Comparison of ENCODE assay signal across 8 mouse cellular contexts in the genomic region with DNA sequence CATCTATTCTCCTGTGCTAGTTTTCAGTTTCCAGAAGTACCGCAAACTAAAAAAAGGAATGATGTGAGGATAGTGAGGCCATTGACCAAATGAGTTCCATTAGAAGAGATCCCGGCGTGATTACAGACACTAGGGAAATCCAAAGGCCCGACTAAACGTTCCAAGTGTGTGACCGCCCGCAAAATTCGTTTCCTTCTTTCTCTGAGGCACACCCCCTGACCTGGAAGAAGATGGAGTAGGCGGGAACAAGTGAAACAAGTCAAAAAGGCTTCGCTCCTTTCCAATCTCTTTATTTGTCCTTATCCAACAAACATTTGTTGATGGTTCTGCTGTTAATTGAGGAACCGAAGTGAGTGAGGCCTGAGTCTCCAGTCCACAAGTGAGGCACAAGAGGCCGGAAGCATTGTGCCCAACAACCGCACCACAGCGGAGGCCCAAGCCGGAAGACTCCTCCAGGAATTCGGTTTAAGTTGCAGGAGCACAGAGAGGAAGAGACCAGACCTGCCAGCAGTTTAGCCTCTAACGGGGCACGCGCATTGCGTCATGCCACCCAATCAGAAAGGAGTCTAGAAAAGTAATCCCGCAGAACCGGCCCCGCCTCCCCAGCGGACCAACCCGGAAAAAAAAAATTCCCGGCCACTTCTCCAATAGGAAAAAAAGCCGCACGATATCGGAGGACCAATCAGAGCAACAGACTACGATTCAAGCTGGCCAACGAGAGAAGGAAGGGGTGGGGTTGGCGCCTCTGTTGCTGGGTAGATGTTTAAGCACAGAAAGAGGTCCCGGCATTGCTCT. TPM values are rescaled to one million over a fixed set of nuclear protein-coding genes. Genes with fewer than 3 reads are reported as not detected.
DNase-seq lines count a peak whose midpoint lies in the region; ATAC-seq and TF ChIP-seq lines count a peak whose summit lies in the region.

A gene (minus strand): TSS at position 533 of the 795 bp plus-strand sequence.

- peak; percentile 71 for ATAC-seq in CD4-positive, CD25-positive, alpha-beta regulatory T cell, adult 4 months
- peak; percentile 78 for ATAC-seq in erythroid progenitor cell, adult 5-6 weeks (replicated peaks; ENCODE audit: low FRiP score, poor library complexity, severe bottlenecking)
- peak; percentile 87 for ATAC-seq in heart, embryonic 11.5 days (replicated peaks; ENCODE audit: insufficient number of reproducible peaks, low FRiP score, low TSS enrichment)
- ATAC-seq in kidney, embryonic 15.5 days (replicated peaks; ENCODE audit: low FRiP score): peak; percentile 93
- ATAC-seq in limb, embryonic 15.5 days (ENCODE audit: insufficient number of reproducible peaks, low FRiP score, low TSS enrichment, low read depth): peak; percentile 95
- peak; percentile 93 for ATAC-seq in midbrain, postnatal 0 days (ENCODE audit: low FRiP score)

- peak within 1 kb of the TSS; percentile 97 for H3K27ac ChIP-seq in brown adipose tissue, adult 24 weeks (replicated peaks; ENCODE audit: low read depth, low read length)
- peak within 1 kb of the TSS; percentile 100 for H3K27ac ChIP-seq in heart, embryonic 11.5 days (ENCODE audit: low read depth, low read length)
- peak within 1 kb of the TSS; percentile 100 for H3K27ac ChIP-seq in kidney, embryonic 15.5 days
- peak within 1 kb of the TSS; percentile 100 for H3K27ac ChIP-seq in limb, embryonic 15.5 days
- peak within 1 kb of the TSS; percentile 98 for H3K27ac ChIP-seq in midbrain, postnatal 0 days (ENCODE audit: low read depth, low read length)

- peak within 1 kb of the TSS; percentile 97 for H3K4me2 ChIP-seq in heart, embryonic 11.5 days
- peak within 1 kb of the TSS; percentile 88 for H3K4me2 ChIP-seq in kidney, embryonic 15.5 days
- peak within 1 kb of the TSS; percentile 89 for H3K4me2 ChIP-seq in limb, embryonic 15.5 days
- peak within 1 kb of the TSS; percentile 89 for H3K4me2 ChIP-seq in midbrain, postnatal 0 days (ENCODE audit: low read depth, low read length, poor library complexity, severe bottlenecking)

- H3K9me3 ChIP-seq in heart, embryonic 11.5 days (replicated peaks; ENCODE audit: control insufficient read depth, low read length): no peaks in the 10 kb centered on the region
- no peaks in the 10 kb centered on the region for H3K9me3 ChIP-seq in kidney, embryonic 15.5 days (replicated peaks)
- no peaks in the 10 kb centered on the region for H3K9me3 ChIP-seq in limb, embryonic 15.5 days
- no peaks in the 10 kb centered on the region for H3K9me3 ChIP-seq in midbrain, postnatal 0 days (ENCODE audit: low read length)

- TF ChIP-seq CTCF in midbrain, postnatal 0 days (IDR thresholded peaks at IDR 0.05): no peak

- under 1% methylated on average over 33 of the region's 33 CpGs for WGBS in heart, embryonic 11.5 days (ENCODE audit: insufficient replicate concordance)
- under 1% methylated on average over 33 of the region's 33 CpGs for WGBS in kidney, embryonic 15.5 days
- under 1% methylated on average over 33 of the region's 33 CpGs for WGBS in limb, embryonic 15.5 days
- WGBS in midbrain, postnatal 0 days: under 1% methylated on average over 33 of the region's 33 CpGs

- peak within 1 kb of the TSS; percentile 99 for H3K9ac ChIP-seq in heart, embryonic 11.5 days (ENCODE audit: low read depth, low read length)
- peak within 1 kb of the TSS; percentile 99 for H3K9ac ChIP-seq in kidney, embryonic 15.5 days
- peak within 1 kb of the TSS; percentile 96 for H3K9ac ChIP-seq in limb, embryonic 15.5 days
- peak within 1 kb of the TSS; percentile 98 for H3K9ac ChIP-seq in midbrain, postnatal 0 days (replicated peaks; ENCODE audit: low read length, poor library complexity, severe bottlenecking)

- H3K4me1 ChIP-seq in brown adipose tissue, adult 24 weeks (ENCODE audit: control insufficient read depth, insufficient read depth, insufficient read length, low read length): peaks cover 4% of the 10 kb centered on the region; the same call in 1 of the 2 replicates
- H3K4me1 ChIP-seq in heart, embryonic 11.5 days (ENCODE audit: control insufficient read depth, insufficient read depth, low read length): peaks cover 17% of the 10 kb centered on the region
- H3K4me1 ChIP-seq in kidney, embryonic 15.5 days: peaks cover 44% of the 10 kb centered on the region
- peaks cover 37% of the 10 kb centered on the region for H3K4me1 ChIP-seq in limb, embryonic 15.5 days
- peaks cover 21% of the 10 kb centered on the region for H3K4me1 ChIP-seq in midbrain, postnatal 0 days (ENCODE audit: insufficient read depth, low read length)

- H3K36me3 ChIP-seq in heart, embryonic 11.5 days (ENCODE audit: control insufficient read depth, insufficient read depth, low read length): peaks cover 14% of the 10 kb centered on the region
- H3K36me3 ChIP-seq in kidney, embryonic 15.5 days: peaks cover 45% of the 10 kb centered on the region
- H3K36me3 ChIP-seq in limb, embryonic 15.5 days: peaks cover 33% of the 10 kb centered on the region
- peaks cover 13% of the 10 kb centered on the region for H3K36me3 ChIP-seq in midbrain, postnatal 0 days (ENCODE audit: insufficient read depth, low read length)

- DNase-seq in midbrain, postnatal 0 days (ENCODE audit: low spot score): peak; percentile 99
- DNase-seq in spleen, postnatal 4 days (ENCODE audit: low spot score in 2 of 2): peak; percentile 92

- peak within 1 kb of the TSS; percentile 85 for H3K4me3 ChIP-seq in brown adipose tissue, adult 24 weeks (ENCODE audit: insufficient read depth, low read depth, low read length)
- peak within 1 kb of the TSS; percentile 100 for H3K4me3 ChIP-seq in heart, embryonic 11.5 days (ENCODE audit: low read depth, low read length)
- H3K4me3 ChIP-seq in kidney, embryonic 15.5 days (replicated peaks): peak within 1 kb of the TSS; percentile 88
- peak within 1 kb of the TSS; percentile 82 for H3K4me3 ChIP-seq in limb, embryonic 15.5 days
- H3K4me3 ChIP-seq in midbrain, postnatal 0 days (ENCODE audit: low read depth, low read length): peak within 1 kb of the TSS; percentile 97

- no peaks in the 10 kb centered on the region for H3K27me3 ChIP-seq in heart, embryonic 11.5 days (ENCODE audit: control insufficient read depth, insufficient read depth, low read length)
- H3K27me3 ChIP-seq in kidney, embryonic 15.5 days: no peaks in the 10 kb centered on the region
- H3K27me3 ChIP-seq in limb, embryonic 15.5 days: no peaks in the 10 kb centered on the region
- H3K27me3 ChIP-seq in midbrain, postnatal 0 days (ENCODE audit: insufficient read depth, low read length): no peaks in the 10 kb centered on the region

RNA-seq across cellular contexts. Expression of the gene that starts here (rescaled TPM):
- polyA plus RNA-seq in CD4-positive, CD25-positive, alpha-beta regulatory T cell, adult 4 months (2017; shearing (Covaris generic)): 10 to 100 TPM; 41.6 to 59.0 TPM
- polyA plus RNA-seq in brown adipose tissue, adult 24 weeks (2012; ENCODE audit: insufficient read depth, insufficient read length, missing spikeins): 27.1 and 28.9 TPM in 2 replicates
- total RNA-seq in erythroid progenitor cell, adult 5-6 weeks (2015; ENCODE audit: low replicate concordance): 55.8 and 56.6 TPM in 2 replicates
- 59.4 and 73.3 TPM in 2 replicates for total RNA-seq in erythroid progenitor cell, adult 5-6 weeks (2017; ENCODE audit: low replicate concordance)
- polyA plus RNA-seq in heart, embryonic 11.5 days (2014; fragmentation: Nextera tagmentation; extraction: Ambion mirVana): 32.3 and 34.0 TPM in 2 replicates
- 61.7 and 62.7 TPM in 2 replicates for polyA plus RNA-seq in kidney, embryonic 15.5 days (2015; fragmentation: Nextera tagmentation; extraction: Ambion mirVana)
- 50.4 and 56.8 TPM in 2 replicates for polyA plus RNA-seq in limb, embryonic 15.5 days (2015; fragmentation: Nextera tagmentation; extraction: Ambion mirVana)
- total RNA-seq in midbrain, postnatal 0 days (2014; rRNA removed): 63.0 and 63.8 TPM in 2 replicates
- 38.8 and 45.3 TPM in 2 replicates for polyA plus RNA-seq in midbrain, postnatal 0 days (2015; fragmentation: Nextera tagmentation; extraction: Ambion mirVana)

Comparison
In these comparisons a context has a peak if more than half of its experiments do, and no peak if none do; other contexts are left out.
1. Peak in every context shown above with its lines: DNase-seq, ATAC-seq, H3K4me3 ChIP-seq and H3K27ac ChIP-seq.